ENCODE assay signal across 17 mouse cellular contexts in genomic region chr17:44504794-44505317, GRCm38 (mm10).
DNase-seq lines count a peak whose midpoint lies in the region.
"Had no signal": no experiment of that assay in that cellular context is flagged by ENCODE, and none has a peak within 500 bp of the region (broad histone marks: within the 10 kb centered on the region; RNA-seq: fewer than 3 reads in every experiment).

No protein-coding gene starts in this region.

- DNase-seq in cerebellum, postnatal 25 days = peak; percentile 25 to 50
- DNase-seq in cerebellum, adult 8-10 months = no peak
- DNase-seq in gastrocnemius, adult 18-20 months (ENCODE audit: low spot score) = peak; percentile 48
- peak; percentile 35 to 40 for DNase-seq in gastrocnemius, postnatal 36 days
- no peak for DNase-seq in kidney, adult 18-20 months
- no peak for DNase-seq in embryo, embryonic 9.5 days (ENCODE audit: extremely low spot score)
- DNase-seq: heart, postnatal 10 days; liver; lung, postnatal 4 days; midbrain, embryonic 14.5 days; right cerebral cortex, postnatal 25 days; spleen, adult 18-20 months had no signal

- 0 out of 2 replicates have a peak overlapping the region, but pooled peaks have one; percentile 51 for H3K27ac ChIP-seq in brown adipose tissue, adult 24 weeks (replicated peaks; ENCODE audit: low read depth, low read length)
- H3K27ac ChIP-seq: kidney, embryonic 15.5 days; left cerebral cortex, adult 2 months; neural tube, embryonic 12.5 days had no signal

- no peaks in the 10 kb centered on the region for H3K4me1 ChIP-seq in brown adipose tissue, adult 24 weeks (ENCODE audit: control insufficient read depth, insufficient read depth, insufficient read length, low read length)
- H3K4me1 ChIP-seq: heart, embryonic 12.5 days; kidney, embryonic 15.5 days had no signal

- H3K4me3 ChIP-seq in brown adipose tissue, adult 24 weeks (ENCODE audit: insufficient read depth, low read depth, low read length) = no peak overlapping the region
- H3K4me3 ChIP-seq: heart, embryonic 12.5 days; kidney, embryonic 15.5 days; left cerebral cortex, adult 2 months; neural tube, embryonic 12.5 days had no signal

- intact Hi-C loops in gastrocnemius, postnatal 36 days (cut with DNase I) = no loop called here

Comparison
In these comparisons a context has a peak if more than half of its experiments do, and no peak if none do; other contexts are left out.
1. DNase-seq: peak in cerebellum, postnatal 25 days (2 of 2), gastrocnemius, adult 18-20 months (single experiment) and gastrocnemius, postnatal 36 days (2 of 2); none in cerebellum, adult 8-10 months (single experiment), kidney, adult 18-20 months (single experiment) and embryo, embryonic 9.5 days (single experiment).